Mouse (Mus musculus) cerebellum, adult 2 months (tissue): ENCODE data around the gene Mob1b.

Experiments
- CTCF ChIP-seq: fragments of 200-500 bp; IDR thresholded peaks from 2 replicates; pipeline ENCODE4 v1.5.1; 2011; ENCODE audit warnings: low read depth, mild to moderate bottlenecking, control low read depth, low read length, moderate library complexity, borderline replicate concordance; ENCODE audit not compliant: insufficient read depth
- POLR2A ChIP-seq: fragments of 200-500 bp; IDR thresholded peaks from 2 replicates; pipeline ENCODE4 v1.6.1; 2011; ENCODE audit warnings: low read length, control low read depth, borderline replicate concordance; ENCODE audit not compliant: insufficient read depth

DNA sequence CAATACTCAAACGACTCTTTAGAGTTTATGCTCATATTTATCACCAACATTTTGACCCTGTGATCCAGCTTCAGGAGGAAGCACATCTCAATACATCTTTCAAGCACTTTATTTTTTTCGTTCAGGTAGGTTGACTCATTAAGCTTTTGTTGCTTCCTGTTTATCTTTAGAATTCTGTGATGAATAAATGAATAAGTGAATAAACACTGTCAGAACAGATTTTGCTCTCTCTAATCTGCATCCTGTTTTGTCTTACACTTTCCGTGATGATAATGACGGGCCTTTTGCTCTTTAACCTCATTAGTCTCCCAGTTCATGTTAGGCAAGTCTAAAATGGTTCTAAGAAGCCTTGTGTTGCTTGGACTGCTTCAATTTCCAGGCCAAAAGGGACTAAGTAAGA is 32.5 kb downstream of the Mob1b start:
- no peak for TF ChIP-seq CTCF
- TF ChIP-seq POLR2A = no peak
